Mouse (Mus musculus) stomach, embryonic 16.5 days (tissue): Measurements from ENCODE around the gene Dnah5. TPM values are rescaled to one million over a fixed set of nuclear protein-coding genes. Genes with fewer than 3 reads are reported as not detected.
"Not testable (repeated sequence)": the region's sequence is repeated elsewhere in the genome, so short reads cannot be mapped to it uniquely, and the experiment has no call there.

ENCODE experiments used
- ATAC-seq: fragments of 200-750 bp; cut with Nextera tagmentation; 2 replicates; pipeline ENCODE4 v1.8.0; 2017; ENCODE audit warnings: moderate number of reproducible peaks, moderate TSS enrichment; ENCODE audit not compliant: insufficient read depth, low FRiP score
- H3K27ac ChIP-seq: fragments of 300-500 bp; sonication (generic); 2 replicates; pipeline ENCODE4 v1.5.1; 2014; ENCODE audit warnings: low read length
- H3K27me3 ChIP-seq: fragments of 300-500 bp; sonication (generic); 2 replicates; pipeline ENCODE4 v1.6.1; 2014; ENCODE audit warnings: low read length, control low read depth, mixed read lengths; ENCODE audit not compliant: control insufficient read depth, insufficient read depth
- H3K36me3 ChIP-seq: fragments of 300-500 bp; sonication (generic); 2 replicates; pipeline ENCODE4 v1.6.1; 2014; ENCODE audit warnings: low read length; ENCODE audit not compliant: control insufficient read depth, insufficient read depth
- H3K4me1 ChIP-seq: fragments of 300-500 bp; sonication (generic); 2 replicates; pipeline ENCODE4 v1.6.1; 2014; ENCODE audit warnings: low read length, control low read depth, mixed read lengths; ENCODE audit not compliant: control insufficient read depth, insufficient read depth
- H3K4me2 ChIP-seq: fragments of 300-500 bp; sonication (generic); 2 replicates; pipeline ENCODE4 v1.6.1; 2014; ENCODE audit warnings: low read depth, low read length, mixed read lengths
- H3K4me3 ChIP-seq: fragments of 300-500 bp; sonication (generic); replicated peaks from 2 replicates; pipeline ENCODE4 v1.5.1; 2014; ENCODE audit warnings: mild to moderate bottlenecking, low read length
- H3K9ac ChIP-seq: fragments of 300-500 bp; sonication (generic); 2 replicates; pipeline ENCODE4 v1.6.1; 2014; ENCODE audit warnings: low read length
- H3K9me3 ChIP-seq: fragments of 300-500 bp; sonication (generic); replicated peaks from 2 replicates; pipeline ENCODE4 v1.6.1; 2016; ENCODE audit warnings: low read length, control low read depth; ENCODE audit not compliant: control insufficient read depth
- WGBS: fragments of 180-500 bp; shearing (Covaris S2); extraction: QIAGEN DNeasy Blood & Tissue Kit; methylation state at CpG from one replicate; pipeline ENCODE4 v1.1.7; 2014; 5-methylcytosine and 5-hydroxymethylcytosine counted together
- polyA plus RNA-seq: library from polyadenylated mRNA; unstranded; fragments of >200 nt; fragmentation: Nextera tagmentation; extraction: Ambion mirVana; gene quantifications from 2 replicates; pipeline ENCODE4 v1.2.1, GENCODE M21; 2015

Dnah5 gene
- polyA plus RNA-seq, 1 experiment from 2014 or later, result 0.04 TPM

DNA sequence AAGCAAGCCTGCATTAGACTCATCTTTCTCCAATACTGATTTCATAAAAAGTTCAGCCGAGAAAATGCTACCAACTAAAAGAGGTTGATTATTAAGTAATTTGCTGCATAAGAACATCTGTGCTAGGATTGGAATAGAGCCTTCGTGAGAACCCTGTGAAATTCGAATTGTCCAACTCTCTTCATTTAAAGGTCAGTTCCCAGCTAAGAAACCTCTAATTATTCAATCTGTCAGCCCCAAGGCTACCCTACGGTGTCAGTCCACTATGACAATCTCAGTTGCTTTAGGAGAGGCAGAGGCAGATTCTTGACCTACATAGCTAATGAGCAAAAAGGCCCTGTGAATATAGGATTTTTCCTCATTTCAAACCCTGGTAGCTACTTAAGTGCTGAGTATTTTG, 191.9 kb downstream of the Dnah5 start:
- no peak for ATAC-seq
- Histone ChIP-seq H3K4me3 (no peak overlapping the region), H3K4me2 (no peak overlapping the region), H3K36me3 (no peaks in the 10 kb centered on the region), H3K9ac (no peak overlapping the region), H3K27me3 (no peaks in the 10 kb centered on the region), H3K4me1 (no peaks in the 10 kb centered on the region), H3K9me3 (no peaks in the 10 kb centered on the region), H3K27ac (no peak overlapping the region)
- WGBS, result 63% methylated on average over 4 of the region's 4 CpGs

DNA sequence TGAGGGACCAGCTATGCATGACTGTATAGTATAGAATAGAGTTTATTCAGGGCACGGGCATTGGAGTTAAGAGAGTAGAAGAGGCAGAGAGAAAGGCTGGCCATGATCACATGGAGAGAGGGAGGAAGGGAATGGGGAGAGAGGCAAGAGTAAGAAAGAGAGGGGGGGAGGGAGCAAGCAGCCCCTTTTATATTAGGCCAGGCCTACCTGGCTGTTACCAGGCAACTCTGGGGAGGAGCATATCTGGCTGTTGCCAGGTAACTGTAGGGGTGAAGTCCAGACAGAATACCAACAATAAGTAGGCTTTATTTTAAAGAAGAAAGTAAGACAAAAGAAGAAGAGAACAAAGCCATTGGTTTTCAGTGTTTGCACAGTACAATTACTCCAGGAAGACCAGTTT, 194.9 kb downstream of the Dnah5 start:
- Histone ChIP-seq H3K27me3 (no peaks in the 10 kb centered on the region), H3K4me3 (no peak overlapping the region), H3K9ac (no peak overlapping the region), H3K9me3 (no peaks in the 10 kb centered on the region), H3K4me2 (no peak overlapping the region), H3K27ac (no peak overlapping the region), H3K36me3 (no peaks in the 10 kb centered on the region), H3K4me1 (no peaks in the 10 kb centered on the region)
- 67% methylated on average over 1 of the region's 1 CpGs for WGBS
- ATAC-seq, result no peak

DNA sequence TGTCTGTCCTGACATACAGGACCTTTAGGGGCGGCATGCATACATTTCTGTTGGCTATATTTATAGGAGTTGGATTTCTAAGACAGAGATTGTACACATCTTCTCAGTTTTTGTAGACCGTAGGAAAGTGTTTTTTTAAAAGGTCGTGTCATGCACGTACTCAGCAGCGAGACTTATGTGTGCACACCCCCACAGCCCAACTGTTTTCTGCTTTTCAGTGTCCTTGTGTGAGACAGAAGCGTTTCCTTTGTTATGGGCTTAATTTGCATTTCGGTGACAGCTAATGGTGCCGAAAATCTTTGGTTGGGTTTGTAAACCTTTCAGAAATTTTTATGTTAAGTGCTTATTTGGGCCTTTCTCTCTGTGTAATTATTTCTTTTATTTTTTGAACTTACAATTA, 195.7 kb downstream of the Dnah5 start:
- H3K27me3 ChIP-seq, result no peaks in the 10 kb centered on the region
- no peak overlapping the region for H3K27ac ChIP-seq
- H3K4me2 ChIP-seq, result no peak overlapping the region
- H3K4me1 ChIP-seq, result no peaks in the 10 kb centered on the region
- ATAC-seq, result no peak
- 55% methylated on average over 8 of the region's 8 CpGs for WGBS
- H3K9ac ChIP-seq, result no peak overlapping the region
- H3K9me3 ChIP-seq, result no peaks in the 10 kb centered on the region
- no peak overlapping the region for H3K4me3 ChIP-seq
- H3K36me3 ChIP-seq, result no peaks in the 10 kb centered on the region

DNA sequence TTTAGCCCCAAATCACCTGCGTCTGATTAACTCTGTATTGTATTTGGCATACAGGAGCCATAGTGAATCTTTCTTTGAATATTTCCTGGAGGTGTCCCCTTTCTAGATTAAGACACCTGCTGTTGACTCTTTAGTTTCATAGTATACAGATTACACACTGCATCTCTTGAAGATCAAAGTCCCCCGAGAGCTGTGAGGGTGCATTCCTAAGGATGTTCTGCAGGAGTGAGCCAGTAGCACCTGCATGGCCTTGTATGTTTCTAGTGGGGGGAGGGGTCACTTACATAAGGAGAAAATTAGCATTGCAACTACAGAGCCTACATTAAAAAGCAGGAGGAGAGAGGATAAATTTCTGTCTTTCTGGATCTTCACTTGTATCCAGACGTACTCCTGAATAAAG, 201.1 kb downstream of the Dnah5 start:
- H3K4me3 ChIP-seq, result no peak overlapping the region
- H3K4me1 ChIP-seq, result no peaks in the 10 kb centered on the region
- H3K36me3 ChIP-seq, result no peaks in the 10 kb centered on the region
- 67% methylated on average over 3 of the region's 3 CpGs for WGBS
- no peaks in the 10 kb centered on the region for H3K9me3 ChIP-seq
- no peak overlapping the region for H3K27ac ChIP-seq
- no peaks in the 10 kb centered on the region for H3K27me3 ChIP-seq
- ATAC-seq, result no peak
- H3K9ac ChIP-seq, result no peak overlapping the region
- H3K4me2 ChIP-seq, result no peak overlapping the region

DNA sequence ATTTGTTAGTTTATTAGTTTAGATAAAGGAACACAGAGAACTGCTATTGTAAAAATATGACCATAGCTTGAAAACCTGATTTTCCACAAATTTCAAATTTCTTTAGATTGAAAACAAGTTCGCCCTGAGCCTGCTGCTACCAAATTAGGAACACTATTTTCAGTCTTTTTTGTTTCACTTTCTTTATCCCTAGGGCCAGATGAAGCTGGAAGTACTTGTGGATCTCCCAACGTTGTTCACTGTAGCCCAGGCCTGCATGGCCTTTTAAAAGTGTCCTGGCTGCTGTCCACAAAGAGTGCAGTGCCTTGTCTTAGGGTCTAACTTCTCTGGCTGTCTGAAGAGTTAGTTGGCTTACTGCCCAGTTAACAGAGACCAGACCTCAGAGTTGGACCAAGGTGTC, 201.6 kb downstream of the Dnah5 start:
- no peak overlapping the region for H3K4me3 ChIP-seq
- no peaks in the 10 kb centered on the region for H3K9me3 ChIP-seq
- no peak overlapping the region for H3K27ac ChIP-seq
- no peak for ATAC-seq
- H3K4me2 ChIP-seq, result no peak overlapping the region
- H3K4me1 ChIP-seq, result no peaks in the 10 kb centered on the region
- WGBS, result 50% methylated on average over 2 of the region's 2 CpGs
- H3K36me3 ChIP-seq, result no peaks in the 10 kb centered on the region
- no peaks in the 10 kb centered on the region for H3K27me3 ChIP-seq
- no peak overlapping the region for H3K9ac ChIP-seq

DNA sequence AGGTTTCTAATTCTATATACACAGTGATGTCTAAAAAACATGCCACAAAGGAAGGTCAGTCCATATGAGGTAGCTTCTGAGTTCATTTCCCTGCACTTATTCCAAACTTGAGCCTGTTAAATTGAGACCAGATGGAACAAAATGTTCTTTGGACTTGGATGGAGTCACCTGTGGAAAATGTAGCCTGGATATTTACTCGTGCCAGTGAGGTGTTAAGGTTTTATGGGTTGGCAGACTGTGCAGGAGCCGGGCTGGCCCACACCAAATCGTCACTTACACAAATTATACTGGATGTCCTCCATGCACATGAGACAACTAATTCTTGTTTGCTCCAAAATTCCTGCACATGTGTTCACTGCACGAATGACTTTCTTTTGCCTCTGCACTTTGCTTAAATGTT, 236.2 kb downstream of the Dnah5 start:
- Histone ChIP-seq H3K9ac (no peak overlapping the region), H3K36me3 (no peaks in the 10 kb centered on the region), H3K4me2 (no peak overlapping the region), H3K9me3 (no peaks in the 10 kb centered on the region), H3K27me3 (no peaks in the 10 kb centered on the region), H3K4me1 (no peaks in the 10 kb centered on the region), H3K4me3 (no peak overlapping the region), H3K27ac (no peak overlapping the region)
- WGBS, result 82% methylated on average over 4 of the region's 4 CpGs
- ATAC-seq, result no peak

DNA sequence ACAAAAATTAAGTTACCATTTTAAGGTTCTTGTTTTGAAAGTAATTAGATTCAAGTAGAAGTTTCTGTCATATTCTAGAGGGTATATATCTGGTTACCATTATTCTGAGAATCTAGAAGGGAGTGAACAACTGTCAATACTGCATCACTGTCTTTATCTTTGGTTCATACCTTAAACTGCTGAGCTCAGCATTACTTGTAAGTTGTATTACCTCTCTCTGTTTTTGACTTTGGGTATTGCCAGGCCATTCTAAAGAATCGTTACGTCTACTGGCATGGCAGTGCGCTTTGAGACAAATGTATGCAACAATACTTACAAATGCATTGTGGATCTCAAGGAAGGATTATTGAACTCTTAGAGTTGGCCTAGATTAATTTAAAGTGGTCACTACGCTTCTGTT, 240.9 kb downstream of the Dnah5 start:
- Histone ChIP-seq H3K9me3 (no peaks in the 10 kb centered on the region), H3K4me1 (no peaks in the 10 kb centered on the region), H3K9ac (no peak overlapping the region), H3K27me3 (no peaks in the 10 kb centered on the region), H3K4me2 (no peak overlapping the region), H3K36me3 (no peaks in the 10 kb centered on the region), H3K27ac (no peak overlapping the region), H3K4me3 (no peak overlapping the region)
- no peak for ATAC-seq
- 94% methylated on average over 4 of the region's 4 CpGs for WGBS

DNA sequence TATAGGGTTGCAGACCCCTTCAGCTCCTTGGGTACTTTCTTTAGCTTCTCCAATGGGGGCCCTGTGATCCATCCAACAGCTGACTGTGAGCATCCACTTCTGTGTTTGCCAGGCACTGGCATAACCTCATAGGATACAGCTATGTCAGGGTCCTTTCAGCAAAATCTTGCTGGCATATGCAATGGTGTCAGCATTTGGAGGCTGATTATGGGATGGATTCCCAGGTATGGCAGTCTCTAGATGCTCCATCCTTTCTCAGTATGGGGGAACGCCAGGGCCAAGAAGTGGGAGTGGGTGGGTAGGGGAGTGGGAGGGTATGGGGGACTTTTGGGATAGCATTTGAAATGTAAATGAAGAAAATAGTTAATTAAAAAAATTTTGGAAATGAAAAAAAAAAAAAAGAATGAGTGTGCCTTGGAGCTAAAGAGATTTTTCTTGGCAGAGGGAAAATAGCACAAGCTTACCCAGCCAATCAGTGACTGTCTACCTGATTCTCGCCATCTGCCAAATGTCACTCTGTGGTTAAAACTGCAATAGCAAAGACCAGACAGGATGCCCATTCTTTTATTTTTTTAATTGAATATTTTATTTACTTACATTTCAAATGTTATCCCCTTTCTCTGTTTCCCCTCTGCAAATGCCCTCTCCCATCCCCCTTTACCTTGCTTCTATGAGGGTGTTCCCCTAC, 257.7 kb downstream of the Dnah5 start:
- H3K4me3 ChIP-seq, result not testable (repeated sequence)

DNA sequence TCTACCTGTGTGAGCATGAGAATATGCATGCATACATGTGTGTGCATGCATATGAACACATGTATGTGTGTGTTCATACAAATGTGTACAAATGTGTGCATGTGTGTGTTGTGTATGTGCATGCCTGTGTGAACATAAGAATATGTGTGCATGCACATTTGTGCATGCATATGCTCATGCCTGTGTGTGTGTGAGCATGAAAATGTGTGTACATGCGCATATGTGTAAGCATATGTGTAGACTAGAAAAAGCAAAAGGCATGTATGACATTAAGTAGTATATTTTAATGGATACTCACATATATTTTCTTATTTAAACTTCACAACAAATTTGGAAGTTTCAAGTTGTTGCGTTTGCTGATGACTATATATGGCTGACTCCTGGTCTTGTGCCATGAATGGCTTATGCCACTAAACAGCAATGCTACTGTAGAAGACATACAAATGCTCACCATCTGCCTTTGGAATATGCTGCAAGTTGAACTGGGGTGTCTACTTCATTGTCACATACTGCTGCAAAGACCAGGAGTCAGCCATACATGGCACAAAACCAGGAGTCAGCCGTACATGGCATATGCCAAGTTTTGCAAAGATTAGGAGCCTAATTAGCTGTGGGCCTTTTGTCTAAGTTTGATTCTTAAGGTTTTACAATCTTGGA, 263.2 kb downstream of the Dnah5 start:
- no peak for ATAC-seq
- Histone ChIP-seq H3K4me1 (no peaks in the 10 kb centered on the region), H3K9me3 (no peaks in the 10 kb centered on the region), H3K4me3 (no peak overlapping the region), H3K4me2 (no peak overlapping the region), H3K27me3 (no peaks in the 10 kb centered on the region), H3K9ac (no peak overlapping the region), H3K27ac (no peak overlapping the region), H3K36me3 (no peaks in the 10 kb centered on the region)
- 91% methylated on average over 3 of the region's 3 CpGs for WGBS

More for the DNA sequence above, 257.7 kb downstream of the Dnah5 start:
- ATAC-seq, H3K36me3 ChIP-seq, H3K27ac ChIP-seq, H3K9ac ChIP-seq, H3K4me1 ChIP-seq, H3K27me3 ChIP-seq, H3K4me2 ChIP-seq, H3K9me3 ChIP-seq: not testable (repeated sequence)
- 93% methylated on average over 2 of the region's 2 CpGs for WGBS
